In genomic region chr1:150015201-150015600, GRCm38 (mm10) we compare ENCODE assay signal across 13 mouse cellular contexts.
"Had no signal": no experiment of that assay in that cellular context is flagged by ENCODE, and none has a peak within 500 bp of the region (broad histone marks: within the 10 kb centered on the region; RNA-seq: fewer than 3 reads in every experiment).

No protein-coding gene starts in this region.

- H3K4me3 ChIP-seq: neural tube, embryonic 15.5 days; stomach, embryonic 15.5 days had no signal

- DNase-seq: right cerebral cortex, adult 18-20 months; right cerebral cortex, postnatal 14 days; right cerebral cortex, postnatal 25 days; right cerebral cortex, postnatal 4 days; spleen, adult 18-20 months; thymus, adult 18-20 months; thymus, adult 2 months; thymus, postnatal 14 days; thymus, postnatal 25 days; thymus, postnatal 36 days; thymus, postnatal 4 days had no signal

- H3K9me3 ChIP-seq: neural tube, embryonic 15.5 days; stomach, embryonic 15.5 days had no signal

- H3K36me3 ChIP-seq: neural tube, embryonic 15.5 days; stomach, embryonic 15.5 days had no signal

- H3K4me2 ChIP-seq: neural tube, embryonic 15.5 days; stomach, embryonic 15.5 days had no signal

- H3K4me1 ChIP-seq: neural tube, embryonic 15.5 days; stomach, embryonic 15.5 days had no signal

- H3K27me3 ChIP-seq: neural tube, embryonic 15.5 days; stomach, embryonic 15.5 days had no signal

- H3K27ac ChIP-seq: neural tube, embryonic 15.5 days; stomach, embryonic 15.5 days had no signal

- H3K9ac ChIP-seq: neural tube, embryonic 15.5 days; stomach, embryonic 15.5 days had no signal
